Mouse (Mus musculus) heart, embryonic 15.5 days (tissue): ENCODE results near the gene Ankrd7. TPM values are rescaled to one million over a fixed set of nuclear protein-coding genes. Genes with fewer than 3 reads are reported as not detected.

ENCODE experiments used
- ATAC-seq: fragments of 200-750 bp; cut with Nextera tagmentation; replicated peaks from 2 replicates; pipeline ENCODE4 v1.8.0; 2017; ENCODE audit warnings: low read depth, moderate TSS enrichment; ENCODE audit not compliant: insufficient number of reproducible peaks, insufficient read depth, low FRiP score
- H3K27ac ChIP-seq: fragments of 300-500 bp; sonication (generic); 2 replicates; pipeline ENCODE4 v1.5.1; 2015; ENCODE audit warnings: mild to moderate bottlenecking, inconsistent platforms
- H3K27me3 ChIP-seq: fragments of 300-500 bp; sonication (generic); 2 replicates; pipeline ENCODE4 v1.6.1; 2015; ENCODE audit warnings: inconsistent platforms
- H3K36me3 ChIP-seq: fragments of 300-500 bp; sonication (generic); 2 replicates; pipeline ENCODE4 v1.6.1; 2015; ENCODE audit warnings: mild to moderate bottlenecking, inconsistent platforms
- H3K4me1 ChIP-seq: fragments of 300-500 bp; sonication (generic); replicated peaks from 2 replicates; pipeline ENCODE4 v1.6.1; 2015; ENCODE audit warnings: inconsistent platforms
- H3K4me2 ChIP-seq: fragments of 300-500 bp; sonication (generic); 2 replicates; pipeline ENCODE4 v1.6.1; 2015; ENCODE audit warnings: inconsistent platforms, mild to moderate bottlenecking, moderate library complexity
- H3K4me3 ChIP-seq: fragments of 300-500 bp; sonication (generic); 2 replicates; pipeline ENCODE4 v1.5.1; 2015; ENCODE audit warnings: mild to moderate bottlenecking, inconsistent platforms
- H3K9ac ChIP-seq: fragments of 300-500 bp; sonication (generic); 2 replicates; pipeline ENCODE4 v1.6.1; 2015; ENCODE audit warnings: mild to moderate bottlenecking, inconsistent platforms
- H3K9me3 ChIP-seq: fragments of 300-500 bp; sonication (generic); replicated peaks from 2 replicates; pipeline ENCODE4 v1.6.1; 2016; ENCODE audit warnings: inconsistent platforms
- WGBS: fragments of 180-500 bp; shearing (Covaris S2); methylation state at CpG from one replicate; pipeline ENCODE4 v1.1.7; 2015; ENCODE audit warnings: mixed read lengths; 5-methylcytosine and 5-hydroxymethylcytosine counted together
- polyA plus RNA-seq: library from polyadenylated mRNA; unstranded; fragments of >200 nt; fragmentation: Nextera tagmentation; extraction: Ambion mirVana; gene quantifications from 2 replicates; pipeline ENCODE4 v1.2.1, GENCODE M21; 2015

Gene Ankrd7
- polyA plus RNA-seq, 1 experiment from 2014 or later = not detected

- Histone ChIP-seq H3K27me3 (no peaks in the 10 kb centered on the region), H3K9me3 (no peaks in the 10 kb centered on the region), H3K36me3 (no peaks in the 10 kb centered on the region), H3K4me3 (no peak overlapping the region), H3K27ac (no peak overlapping the region), H3K9ac (no peak overlapping the region), H3K4me2 (no peak overlapping the region), H3K4me1 (no peaks in the 10 kb centered on the region)
- no peak for ATAC-seq
Observed at GRCm38 (mm10) chr6:18894142-18894541, 28.0 kb downstream of the Ankrd7 start.

GRCm38 (mm10) chr6:18907173-18907572 lies 41.1 kb downstream of the Ankrd7 start:
- Histone ChIP-seq H3K27me3 (no peaks in the 10 kb centered on the region), H3K27ac (no peak overlapping the region), H3K9ac (no peak overlapping the region), H3K4me3 (no peak overlapping the region), H3K4me2 (no peak overlapping the region), H3K4me1 (no peaks in the 10 kb centered on the region), H3K9me3 (no peaks in the 10 kb centered on the region), H3K36me3 (no peaks in the 10 kb centered on the region)
- no peak for ATAC-seq
- WGBS = 81% methylated on average over 2 of the region's 2 CpGs

- Histone ChIP-seq H3K4me1 (no peaks in the 10 kb centered on the region), H3K9me3 (no peaks in the 10 kb centered on the region), H3K36me3 (no peaks in the 10 kb centered on the region), H3K27me3 (no peaks in the 10 kb centered on the region), H3K4me2 (no peak overlapping the region), H3K9ac (no peak overlapping the region), H3K27ac (no peak overlapping the region), H3K4me3 (no peak overlapping the region)
- no peak for ATAC-seq
- WGBS = 69% methylated on average over 4 of the region's 4 CpGs
Observed at GRCm38 (mm10) chr6:18913179-18913578, 47.1 kb downstream of the Ankrd7 start.

- Histone ChIP-seq H3K4me1 (no peaks in the 10 kb centered on the region), H3K4me3 (no peak overlapping the region), H3K9ac (no peak overlapping the region), H3K36me3 (no peaks in the 10 kb centered on the region), H3K4me2 (no peak overlapping the region), H3K27ac (no peak overlapping the region), H3K27me3 (no peaks in the 10 kb centered on the region), H3K9me3 (no peaks in the 10 kb centered on the region)
- ATAC-seq = no peak
- WGBS = 69% methylated on average over 4 of the region's 4 CpGs
Observed at GRCm38 (mm10) chr6:18916021-18916420, 49.9 kb downstream of the Ankrd7 start.

GRCm38 (mm10) chr6:18916471-18916870 lies 50.4 kb downstream of the Ankrd7 start:
- Histone ChIP-seq H3K4me3 (no peak overlapping the region), H3K27me3 (no peaks in the 10 kb centered on the region), H3K4me2 (no peak overlapping the region), H3K9me3 (no peaks in the 10 kb centered on the region), H3K27ac (no peak overlapping the region), H3K9ac (no peak overlapping the region), H3K4me1 (no peaks in the 10 kb centered on the region), H3K36me3 (no peaks in the 10 kb centered on the region)
- no peak for ATAC-seq
- 77% methylated on average over 4 of the region's 4 CpGs for WGBS

Other genes starting within 250 kb of the Ankrd7 start
- gene Lsm8, start 17.7 kb upstream of the Ankrd7 start, polyA plus RNA-seq = 115 and 121 TPM in 2 replicates